Mouse (Mus musculus) CD4-positive, CD25-positive, alpha-beta regulatory T cell, adult 9 weeks (primary cell): ENCODE measurements around the gene Igsf10. TPM values are rescaled to one million over a fixed set of nuclear protein-coding genes. Genes with fewer than 3 reads are reported as not detected.

Experiments
- polyA plus RNA-seq: library from polyadenylated mRNA; unstranded; fragments of 100-300 nt; shearing (Covaris generic); gene quantifications from one replicate; pipeline ENCODE4 v1.2.1, GENCODE M21; 2017

Gene Igsf10
- not detected for polyA plus RNA-seq

DNA sequence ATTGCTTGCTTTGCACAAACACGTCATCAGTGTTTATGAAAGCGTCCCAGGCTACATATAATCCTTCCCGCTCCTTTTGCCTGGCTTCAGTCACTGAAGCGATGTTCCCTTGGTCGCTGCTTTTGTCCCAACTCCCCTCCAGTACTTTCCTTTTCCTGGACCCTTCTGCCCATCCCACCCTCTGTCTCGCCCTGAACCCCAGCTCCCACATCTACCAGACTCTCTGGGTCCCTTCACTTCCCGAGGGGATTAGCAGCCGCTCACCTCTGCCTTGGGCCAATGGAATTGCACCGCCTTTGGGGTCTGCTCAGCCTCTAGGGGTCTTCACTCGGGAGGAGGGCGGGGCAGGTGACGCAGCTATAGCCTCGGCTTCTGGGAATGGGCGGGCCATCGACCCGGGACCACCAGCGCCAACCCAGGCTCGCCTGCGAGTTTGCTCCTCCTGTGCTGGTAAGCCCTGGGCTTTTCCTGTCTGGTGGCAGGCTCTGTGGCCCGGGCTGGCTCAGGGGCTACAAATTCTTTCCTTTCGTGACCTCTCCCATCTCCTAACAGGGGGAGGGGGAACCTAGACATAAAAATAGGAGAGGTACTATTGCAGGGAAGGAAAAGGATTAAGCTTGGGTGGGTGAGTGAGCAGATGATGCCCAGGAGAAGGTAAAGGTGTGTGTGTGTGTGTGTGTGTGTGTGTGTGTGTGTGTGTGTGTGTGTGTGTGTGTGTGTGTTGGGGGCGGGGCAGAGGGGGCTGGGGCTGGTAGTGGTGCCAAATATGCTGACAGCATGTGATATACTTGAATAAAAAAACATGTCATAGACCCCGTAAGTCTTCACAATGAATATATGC, at the start of gene Igsf10:
Gene Igsf10, minus strand, starts transcription at position 330 of the 841 bp plus-strand sequence.

Other genes starting within 250 kb of the Igsf10 start
- gene Gpr171, start 242.6 kb downstream of the Igsf10 start, polyA plus RNA-seq = 49.4 TPM
- 3.5 TPM for gene P2ry14, start 190.8 kb downstream of the Igsf10 start, polyA plus RNA-seq
- not detected for gene Gpr87, start 149.3 kb downstream of the Igsf10 start, polyA plus RNA-seq
- gene P2ry13, start 133.5 kb downstream of the Igsf10 start, polyA plus RNA-seq = 0.92 TPM
- 0.46 TPM for gene P2ry12, start 81.5 kb downstream of the Igsf10 start, polyA plus RNA-seq